Mouse (Mus musculus) kidney, postnatal 36 days (tissue): ENCODE measurements around the gene Adamts9.

ENCODE experiments used
- DNase-seq, 2 experiments: peaks; one replicate each; pipeline ENCODE4 v3.0.0; 2021 to 2022; ENCODE audit warnings: mixed read lengths in 2 of 2

Adamts9 gene

DNA sequence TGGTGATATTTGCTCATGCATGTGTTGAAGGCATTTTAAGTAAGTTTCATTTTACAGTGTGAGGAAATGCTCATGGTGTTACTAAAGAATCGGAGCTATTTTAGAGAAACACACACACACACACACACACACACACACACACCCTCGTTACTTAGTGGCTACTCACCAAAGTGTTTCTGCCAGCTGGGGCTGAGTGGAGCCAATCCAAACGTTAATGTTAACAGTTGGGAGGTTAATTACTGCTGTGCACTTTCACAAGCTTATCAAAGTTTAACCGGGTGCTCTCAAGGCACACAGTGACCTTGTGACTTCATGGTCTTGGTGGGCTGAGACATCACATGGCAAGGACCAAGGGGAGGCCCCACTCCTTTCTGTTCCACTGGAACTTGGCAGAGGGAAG, 21.4 kb downstream of the Adamts9 start:
- DNase-seq, result peak; percentile 87 to 90

GRCm38 (mm10) chr6:92920938-92921689, 22.2 kb downstream of the Adamts9 start:
- DNase-seq, result peak; percentile 43 to 45

- no peak for DNase-seq
These were observed 32.7 kb downstream of the Adamts9 start for GRCm38 (mm10) chr6:92910611-92911010.

DNA sequence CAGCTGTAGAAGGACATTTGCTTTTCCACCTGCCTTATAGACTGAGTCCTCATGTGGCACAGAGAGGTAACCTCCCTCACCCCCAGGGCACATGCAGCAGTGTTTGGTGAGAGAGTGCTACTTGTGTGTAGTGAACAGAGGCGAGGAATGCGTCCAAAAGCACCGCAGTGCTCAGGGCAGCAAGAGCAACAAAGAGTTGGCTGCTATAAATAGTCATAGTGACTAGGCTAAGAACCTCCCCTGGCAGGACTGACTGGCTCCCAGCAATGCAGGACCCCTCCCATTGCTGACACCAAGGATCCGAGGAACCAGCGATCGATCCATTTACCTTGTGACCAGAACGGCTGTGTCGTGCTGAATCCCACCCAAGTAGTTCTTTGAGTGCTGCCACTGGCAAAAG, 33.9 kb downstream of the Adamts9 start:
- DNase-seq, result peak; percentile 24 to 26

DNA sequence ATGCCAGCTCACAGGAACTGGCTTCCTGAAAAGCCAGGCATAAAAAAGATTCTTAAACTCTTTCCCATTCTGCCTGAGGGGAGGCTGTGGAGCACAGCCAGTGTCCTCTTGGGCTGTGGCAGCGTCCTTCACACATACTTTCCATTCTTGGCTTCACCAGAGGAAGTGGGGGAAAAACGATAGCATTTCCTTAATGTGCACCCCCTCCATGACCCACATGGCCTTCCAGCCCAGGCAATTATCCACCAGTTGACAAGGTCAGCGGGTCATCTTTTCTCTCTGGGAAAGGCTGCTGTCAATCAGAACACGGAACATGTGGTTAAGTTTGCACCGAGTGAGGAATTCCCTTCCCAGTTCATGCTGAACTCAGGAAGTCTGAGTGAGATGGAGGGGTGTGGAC, 37.4 kb downstream of the Adamts9 start:
- peak; percentile 55 to 62 for DNase-seq

DNA sequence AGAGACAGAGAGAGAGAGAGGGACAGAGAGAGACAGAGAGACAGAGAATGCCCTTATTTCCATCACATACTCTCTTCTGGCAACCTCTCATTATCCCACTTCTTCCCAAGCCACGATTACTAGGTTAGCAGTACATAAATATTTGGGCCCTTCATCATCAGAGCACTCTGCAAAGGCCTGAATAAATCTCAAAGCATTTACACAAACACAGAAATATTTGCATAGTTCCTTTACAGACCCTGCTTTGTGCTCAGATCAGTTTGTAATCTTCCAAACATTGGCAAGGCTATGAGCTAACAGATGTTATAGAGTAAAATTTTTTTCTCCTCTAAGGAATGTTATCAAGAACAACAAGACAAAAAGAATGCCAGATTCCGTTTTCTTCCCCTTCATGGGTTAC, 38.8 kb downstream of the Adamts9 start:
- no peak for DNase-seq

DNA sequence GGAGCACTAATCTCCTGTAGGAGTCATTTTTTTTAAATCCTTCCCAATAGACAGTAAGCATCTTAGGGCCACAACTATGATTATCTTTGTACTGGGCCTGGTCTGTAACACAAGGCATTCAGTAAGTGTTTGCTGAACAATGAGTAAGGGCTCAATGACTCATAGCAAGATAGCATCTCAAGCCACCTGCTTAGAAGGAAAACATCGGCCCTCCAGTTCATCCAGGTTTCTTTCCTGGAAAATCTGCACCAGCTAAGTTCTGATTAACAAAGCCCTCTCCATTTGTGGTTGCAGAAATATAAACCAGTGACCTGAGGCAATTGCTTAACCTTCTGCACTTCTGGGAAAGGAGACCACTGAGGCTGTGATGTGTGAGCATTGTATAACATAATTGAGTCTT, 39.3 kb downstream of the Adamts9 start:
- DNase-seq, result no peak

GRCm38 (mm10) chr6:92891535-92891934, 51.8 kb downstream of the Adamts9 start:
- DNase-seq, result no peak

DNA sequence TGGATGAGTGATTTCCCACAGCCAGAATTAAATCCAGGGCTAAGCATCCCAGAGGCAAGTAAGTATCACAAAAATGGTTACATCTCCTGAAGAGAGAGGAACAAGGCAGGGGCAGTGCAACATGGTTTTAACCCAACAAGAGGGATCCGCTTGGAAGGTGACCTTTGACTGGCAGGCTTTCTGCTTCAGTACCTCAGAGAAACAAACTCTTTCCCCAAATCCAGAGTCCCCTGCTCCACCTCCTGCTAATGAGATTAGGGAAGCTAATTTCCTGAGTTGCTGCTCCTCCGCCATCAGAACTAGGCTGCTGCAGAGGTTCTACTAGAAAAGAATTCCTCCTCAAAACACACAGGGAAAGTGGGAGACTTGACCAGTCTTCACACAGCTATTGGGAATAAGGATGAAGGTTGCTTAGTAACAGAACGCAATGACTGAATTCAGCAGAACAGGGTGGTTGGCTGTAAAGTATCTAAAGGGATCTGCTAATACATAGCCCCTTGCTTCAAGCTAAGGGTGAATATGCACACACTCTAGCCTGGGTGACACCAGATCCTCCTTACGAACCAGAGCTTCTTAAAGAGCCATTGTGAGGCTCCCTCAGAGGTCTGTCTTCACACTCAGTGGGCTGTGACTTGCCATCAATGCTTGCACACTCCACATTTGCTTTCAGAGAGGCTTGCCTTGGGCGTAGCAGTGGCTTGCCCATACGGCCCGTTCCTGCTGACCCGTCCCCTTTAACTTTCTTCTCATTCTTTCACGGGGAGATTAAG, 60.0 kb downstream of the Adamts9 start:
- DNase-seq, result peak; percentile 43 to 51

GRCm38 (mm10) chr6:92882446-92882845, 60.8 kb downstream of the Adamts9 start:
- no peak for DNase-seq

DNA sequence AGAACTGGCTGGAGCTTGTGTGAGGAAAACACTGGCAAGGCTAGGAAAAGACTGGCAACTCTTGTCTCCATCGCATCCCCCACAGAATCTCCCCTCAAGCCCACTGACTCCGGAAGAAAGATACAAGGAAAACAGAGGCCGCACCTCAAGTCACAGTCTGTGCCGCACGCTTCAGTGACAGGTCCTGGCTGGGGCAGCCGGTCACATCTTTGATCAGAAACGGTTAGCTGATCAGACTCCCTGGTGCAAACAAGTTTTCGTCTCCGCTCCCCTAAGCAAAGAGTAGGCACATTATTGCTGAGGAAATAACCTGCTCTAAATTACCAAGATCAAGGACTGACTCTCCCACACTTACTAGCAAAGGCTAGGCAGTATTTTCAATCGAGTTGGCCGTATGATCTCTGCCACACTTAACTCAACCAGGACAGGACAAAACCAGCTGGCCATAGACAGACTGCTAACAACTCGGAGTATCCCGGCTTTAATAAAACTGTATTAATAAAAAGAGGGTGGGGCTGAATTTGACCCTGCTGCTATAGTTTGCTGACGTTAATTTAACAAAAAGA, 63.5 kb downstream of the Adamts9 start:
- no peak for DNase-seq

- no peak for DNase-seq
These were observed 64.5 kb downstream of the Adamts9 start for GRCm38 (mm10) chr6:92878771-92879170.

DNA sequence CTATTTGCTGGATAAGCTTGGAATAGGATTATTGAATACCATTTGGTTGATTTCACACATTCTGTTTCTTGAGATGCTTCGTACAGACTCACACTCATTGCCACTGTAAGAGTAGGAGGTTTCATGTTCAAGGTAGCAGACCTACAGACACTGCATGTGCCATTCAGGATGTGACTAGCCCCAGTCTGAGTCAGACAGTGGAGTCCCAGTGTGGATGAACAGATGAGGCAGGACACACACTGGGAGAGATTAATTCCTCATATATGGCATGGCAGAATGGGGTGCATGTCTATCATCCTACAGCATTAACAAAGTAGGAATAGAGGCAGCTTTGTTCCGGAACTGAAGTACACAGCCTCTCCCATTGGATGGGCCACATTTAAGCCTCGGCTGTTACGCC, 66.1 kb downstream of the Adamts9 start:
- DNase-seq, result no peak

- no peak for DNase-seq
These were observed 67.2 kb downstream of the Adamts9 start for GRCm38 (mm10) chr6:92876121-92876520.

DNA sequence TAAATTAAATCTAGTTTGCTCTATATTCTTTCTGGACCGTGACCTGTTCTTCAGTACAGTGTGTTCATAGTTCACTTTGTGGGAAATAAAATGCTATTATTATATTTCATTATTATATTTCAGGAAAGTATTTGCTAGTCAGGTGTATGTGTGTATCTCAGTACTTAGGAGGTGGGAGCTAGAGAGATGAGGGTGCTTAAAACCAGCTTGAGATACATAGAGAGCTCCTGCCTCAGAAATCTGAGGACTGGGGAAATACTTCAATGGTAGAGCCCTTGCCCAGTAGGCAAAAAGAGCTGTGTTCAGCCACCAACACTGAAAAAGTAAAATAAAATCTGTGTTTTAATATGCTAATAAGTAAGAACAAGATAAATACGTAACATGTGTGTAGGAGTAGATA, 68.0 kb downstream of the Adamts9 start:
- DNase-seq, result no peak

GRCm38 (mm10) chr6:92874854-92875253, 68.4 kb downstream of the Adamts9 start:
- peak in 1 of 2 experiments; percentile 69 for DNase-seq

DNA sequence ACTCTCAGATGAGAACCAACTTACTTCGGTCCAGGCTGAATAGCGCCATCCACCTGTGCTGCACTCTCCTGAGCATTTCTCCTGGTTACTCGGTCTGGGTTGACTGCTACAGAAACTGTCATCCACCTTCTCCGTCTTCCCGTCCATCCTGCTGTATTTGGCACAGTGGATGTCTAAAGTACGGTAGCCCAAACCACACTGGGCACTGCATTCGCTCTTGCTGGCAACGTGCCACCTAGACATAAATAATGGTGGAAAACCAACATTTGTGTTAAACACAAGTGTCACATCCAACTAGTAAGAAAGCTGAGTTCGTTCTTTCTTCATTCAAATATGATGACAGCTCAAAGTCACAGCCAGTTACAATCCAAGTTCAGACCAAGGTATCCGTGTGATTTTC, 70.5 kb downstream of the Adamts9 start:
- DNase-seq, result no peak

- DNase-seq, result no peak
These were observed 71.5 kb downstream of the Adamts9 start for GRCm38 (mm10) chr6:92871813-92872212.

GRCm38 (mm10) chr6:92869582-92870219, 73.6 kb downstream of the Adamts9 start:
- no peak for DNase-seq

DNA sequence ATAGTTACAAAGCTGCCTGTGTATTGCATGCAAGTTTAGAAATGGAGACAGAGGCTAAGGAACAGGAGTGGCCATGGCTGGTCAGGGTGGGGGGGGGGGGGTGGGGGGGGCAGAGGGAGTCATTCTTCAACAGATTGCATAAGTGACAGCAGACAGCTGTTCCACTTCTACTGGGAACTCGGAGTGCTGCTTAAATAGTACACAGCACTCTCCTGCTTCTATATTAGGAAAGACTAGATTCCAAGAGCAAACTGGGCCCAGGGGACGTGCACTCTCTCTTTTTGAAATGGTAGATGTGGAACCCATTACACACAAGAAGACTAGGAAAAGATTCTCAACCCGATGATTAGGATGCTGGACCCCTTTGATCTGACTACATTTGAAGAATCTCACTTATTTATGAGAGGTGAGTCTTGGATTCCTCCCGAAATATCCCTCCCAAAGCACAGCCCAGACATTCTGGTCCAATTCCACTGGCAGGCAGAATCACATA, 74.2 kb downstream of the Adamts9 start, which contains the start of gene Gm15737:
Gene Gm15737, plus strand, starts transcription at position 269 of the 493 bp plus-strand sequence.
- DNase-seq, result peak; percentile 40 to 66

- no peak for DNase-seq
These were observed 80.7 kb downstream of the Adamts9 start for GRCm38 (mm10) chr6:92862599-92862998.

- DNase-seq, result peak in 1 of 2 experiments; percentile 43
These were observed 82.9 kb downstream of the Adamts9 start for GRCm38 (mm10) chr6:92860285-92860912.
